Mouse (Mus musculus) CD4-positive naive resting alpha-beta T cell, adult 76 days (primary cell): ENCODE results near the gene Gm21903. TPM values are rescaled to one million over a fixed set of nuclear protein-coding genes. Genes with fewer than 3 reads are reported as not detected.

Experiments
- total RNA-seq: library from RNA; stranded (reverse); gene quantifications from one replicate; pipeline ENCODE4 v1.2.4, GENCODE M21; 2023

Gene Gm21903
- not detected for total RNA-seq

DNA sequence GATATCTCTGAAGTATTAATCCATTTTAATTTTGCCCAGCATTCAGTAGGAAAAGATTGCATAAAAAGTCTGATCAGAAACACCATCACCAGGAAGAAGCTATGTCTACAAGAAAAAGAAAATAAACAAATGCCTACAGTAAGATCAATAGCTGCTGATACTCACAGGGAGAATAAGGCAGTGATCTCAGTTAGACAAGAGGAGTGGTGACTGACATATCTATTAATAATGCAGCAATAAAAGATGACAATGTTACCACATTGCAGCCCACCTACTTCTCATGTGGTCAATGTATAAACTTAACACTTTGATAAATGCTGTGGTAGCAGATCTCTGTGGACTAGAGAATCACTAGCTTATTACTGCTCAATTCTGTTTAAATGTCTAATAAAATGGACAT, at the start of gene Gm21903:
Gm21903 (minus strand) TSS at position 101 of the 400 bp plus-strand sequence.

DNA sequence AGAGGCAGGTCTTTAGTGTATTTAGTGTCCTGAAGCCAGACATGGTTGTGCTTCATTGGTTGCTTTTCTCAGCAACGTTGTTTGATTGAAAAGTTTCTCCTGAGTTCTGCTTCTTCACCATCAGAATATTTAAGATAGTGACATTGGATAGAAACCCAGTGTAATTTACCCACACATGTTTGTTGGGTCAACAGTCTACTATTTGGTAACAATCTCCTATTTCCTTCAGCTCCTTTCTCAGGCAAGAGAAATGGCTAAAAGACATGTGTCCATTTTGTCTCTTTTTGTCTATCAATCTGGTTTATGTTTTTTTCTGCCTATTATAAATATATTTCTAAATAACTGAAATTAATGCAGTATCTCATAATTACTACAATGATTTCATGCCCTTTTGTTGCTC, 33.8 kb upstream of the Gm21903 start, which contains the start of gene Esp23:
Esp23 (minus strand) TSS at position 101 of the 400 bp plus-strand sequence.

DNA sequence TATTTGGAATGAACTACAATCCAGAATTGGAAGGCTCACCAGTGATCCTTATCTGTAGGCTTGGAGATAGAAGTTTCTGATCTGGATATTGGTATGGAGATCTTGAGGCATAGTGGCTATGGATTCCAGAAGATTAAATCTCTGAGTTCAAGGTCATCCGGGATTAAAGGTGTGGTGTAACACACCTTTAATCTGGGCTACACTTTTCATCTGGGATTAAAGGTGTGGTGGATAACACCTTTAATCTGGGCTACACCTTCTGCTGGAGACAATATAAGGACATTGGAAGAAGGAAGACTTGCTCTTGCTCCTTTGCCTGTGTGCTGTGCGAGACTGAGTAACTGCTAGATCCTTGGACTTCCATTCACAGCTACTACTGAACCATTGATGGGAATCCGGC, 6.7 kb downstream of the Gm21903 start, which contains the start of gene Esp24:
Esp24 (plus strand) TSS at position 301 of the 400 bp plus-strand sequence.

Other genes starting within 250 kb of the Gm21903 start
- gene Esp24, start 6.6 kb downstream of the Gm21903 start, total RNA-seq: not detected
- gene Esp23, start 33.7 kb upstream of the Gm21903 start, total RNA-seq: not detected
- not detected for gene Esp22, start 52.0 kb upstream of the Gm21903 start, total RNA-seq